In genomic region chr5:97553122-97553521, GRCm38 (mm10) we compare ENCODE assay signal across 8 mouse cellular contexts.
A peak's percentile ranks its signal among the peaks of the same experiment; 100 is the strongest.
DNase-seq lines count a peak whose midpoint lies in the region; ATAC-seq and TF ChIP-seq lines count a peak whose summit lies in the region.

No protein-coding gene starts in this region.

- H3K9me3 ChIP-seq in E14TG2a.4 (ENCODE audit: low read length): peaks cover 7% of the 10 kb centered on the region; the same call in 1 of the 2 replicates
- no peaks in the 10 kb centered on the region for H3K9me3 ChIP-seq in midbrain, embryonic 11.5 days (ENCODE audit: control insufficient read depth, low read length)
- H3K9me3 ChIP-seq in hindbrain, embryonic 10.5 days: peaks cover 6% of the 10 kb centered on the region; the same call in 1 of the 2 replicates

- no peak overlapping the region for H3K4me3 ChIP-seq in E14TG2a.4 (replicated peaks; ENCODE audit: low read length)
- no peak overlapping the region for H3K4me3 ChIP-seq in midbrain, embryonic 11.5 days (ENCODE audit: low read depth, low read length)
- H3K4me3 ChIP-seq in hindbrain, embryonic 10.5 days: no peak overlapping the region

- H3K9ac ChIP-seq in midbrain, embryonic 11.5 days (ENCODE audit: low read length): no peak overlapping the region

- DNase-seq in kidney, adult 9 months: peak; percentile 30
- DNase-seq in kidney, postnatal 14 days: no peak
- DNase-seq in WW6 (ENCODE audit: low read depth, low spot score): peak; percentile 11
- DNase-seq in lung, postnatal 10 days: peak; percentile 9
- DNase-seq in midbrain, embryonic 11.5 days (ENCODE audit: low spot score, missing footprints): no peak
- DNase-seq in right cerebral cortex, postnatal 36 days (ENCODE audit: low spot score in 2 of 2): no peak
- DNase-seq in hindbrain, embryonic 10.5 days (ENCODE audit: low spot score): no peak

- H3K4me1 ChIP-seq in E14TG2a.4 (replicated peaks; ENCODE audit: low read depth, low read length): no peaks in the 10 kb centered on the region
- H3K4me1 ChIP-seq in midbrain, embryonic 11.5 days (ENCODE audit: control insufficient read depth, insufficient read depth, low read length): no peaks in the 10 kb centered on the region
- H3K4me1 ChIP-seq in hindbrain, embryonic 10.5 days (replicated peaks): no peaks in the 10 kb centered on the region

- H3K27ac ChIP-seq in midbrain, embryonic 11.5 days (ENCODE audit: low read depth, low read length): no peak overlapping the region
- H3K27ac ChIP-seq in hindbrain, embryonic 10.5 days: no peak overlapping the region

- H3K36me3 ChIP-seq in E14TG2a.4 (ENCODE audit: insufficient read depth, low read length): no peaks in the 10 kb centered on the region
- H3K36me3 ChIP-seq in midbrain, embryonic 11.5 days (ENCODE audit: control insufficient read depth, insufficient read depth, low read length): no peaks in the 10 kb centered on the region
- H3K36me3 ChIP-seq in hindbrain, embryonic 10.5 days: no peaks in the 10 kb centered on the region

- no peaks in the 10 kb centered on the region for H3K27me3 ChIP-seq in E14TG2a.4 (ENCODE audit: insufficient read depth, low read length)
- no peaks in the 10 kb centered on the region for H3K27me3 ChIP-seq in midbrain, embryonic 11.5 days (ENCODE audit: control insufficient read depth, insufficient read depth, low read length)
- H3K27me3 ChIP-seq in hindbrain, embryonic 10.5 days (ENCODE audit: insufficient read depth, poor library complexity, severe bottlenecking): no peaks in the 10 kb centered on the region

- ATAC-seq in midbrain, embryonic 11.5 days (ENCODE audit: low FRiP score): no peak

- TF ChIP-seq CTCF in E14TG2a.4 (conservative IDR thresholded peaks at IDR 0.05; ENCODE audit: low read length): peak; percentile 67

- no peak overlapping the region for H3K4me2 ChIP-seq in midbrain, embryonic 11.5 days

- WGBS in midbrain, embryonic 11.5 days: 55% methylated on average over 3 of the region's 3 CpGs
- 60% methylated on average over 3 of the region's 3 CpGs for WGBS in hindbrain, embryonic 10.5 days

Comparison
In these comparisons a context has a peak if more than half of its experiments do, and no peak if none do; other contexts are left out.
1. DNase-seq: peak in kidney, adult 9 months (single experiment), WW6 (single experiment) and lung, postnatal 10 days (single experiment); none in kidney, postnatal 14 days (single experiment), midbrain, embryonic 11.5 days (single experiment), right cerebral cortex, postnatal 36 days (0 of 2) and hindbrain, embryonic 10.5 days (single experiment).